Mouse (Mus musculus) ES-E14 (cell line): Measurements from ENCODE around the gene Chst3. TPM values are rescaled to one million over a fixed set of nuclear protein-coding genes. Genes with fewer than 3 reads are reported as not detected.

Experiments
- DNase-seq: peaks from one replicate; pipeline ENCODE4 v3.0.0-alpha.2; 2013; ENCODE audit warnings: low read depth, low spot score
- H3K27ac ChIP-seq: 2 replicates; pipeline ENCODE4 v1.5.1; 2012; ENCODE audit warnings: low read depth, mild to moderate bottlenecking, low read length, moderate library complexity, mixed read lengths; ENCODE audit not compliant: poor library complexity, insufficient read depth, severe bottlenecking
- H3K36me3 ChIP-seq: 2 replicates; pipeline ENCODE4 v1.6.1; 2012; ENCODE audit warnings: mild to moderate bottlenecking, low read length, moderate library complexity, mixed read lengths; ENCODE audit not compliant: control insufficient read depth, poor library complexity, insufficient read depth, severe bottlenecking
- H3K4me1 ChIP-seq, 2 experiments: fragments of 150-350 bp in 1 of 2; sonication (generic) in 1 of 2; 2 replicates each; pipeline ENCODE4 v1.6.1; 2012; ENCODE audit warnings: low read length in 2 of 2, mild to moderate bottlenecking in 1 of 2, mixed read lengths in 1 of 2; ENCODE audit not compliant: control insufficient read depth in 2 of 2, insufficient read depth in 2 of 2, poor library complexity in 1 of 2
- H3K4me3 ChIP-seq, 2 experiments: fragments of 150-350 bp in 1 of 2; sonication (generic) in 1 of 2; 2 replicates each; pipeline ENCODE4 v1.5.1; 2012; ENCODE audit warnings: low read length in 2 of 2, low read depth in 1 of 2, mild to moderate bottlenecking in 1 of 2, mixed read lengths in 1 of 2; ENCODE audit not compliant: insufficient read depth in 1 of 2, poor library complexity in 1 of 2, severe bottlenecking in 1 of 2
- H3K9ac ChIP-seq: 2 replicates; pipeline ENCODE4 v1.6.1; 2012; ENCODE audit warnings: low read depth, mild to moderate bottlenecking, low read length, mixed read lengths; ENCODE audit not compliant: poor library complexity, insufficient read depth, severe bottlenecking
- H3K9me3 ChIP-seq: fragments of 150-350 bp; sonication (generic); 2 replicates; pipeline ENCODE4 v1.6.1; 2012; ENCODE audit warnings: low read depth, mild to moderate bottlenecking, low read length; ENCODE audit not compliant: control insufficient read depth, insufficient read depth
- CHD2 ChIP-seq: IDR thresholded peaks from 2 replicates; pipeline ENCODE4 v1.6.1; 2014; ENCODE audit warnings: mild to moderate bottlenecking, low read depth, low read length, inconsistent platforms
- HCFC1 ChIP-seq: IDR thresholded peaks from 2 replicates; pipeline ENCODE4 v1.6.1; 2012; ENCODE audit warnings: low read length, inconsistent platforms, borderline replicate concordance; ENCODE audit not compliant: insufficient read depth
- MAFK ChIP-seq: IDR thresholded peaks from 2 replicates; pipeline ENCODE4 v1.6.1; 2014; ENCODE audit warnings: mild to moderate bottlenecking, low read depth, low read length, inconsistent platforms; ENCODE audit not compliant: insufficient read depth
- ZC3H11A ChIP-seq: IDR thresholded peaks from 2 replicates; pipeline ENCODE4 v1.6.1; 2012; ENCODE audit warnings: low read depth, mild to moderate bottlenecking, inconsistent platforms, low read length, borderline replicate concordance
- ZNF384 ChIP-seq: IDR thresholded peaks from 2 replicates; pipeline ENCODE4 v1.6.1; 2012; ENCODE audit warnings: low read depth, low read length, inconsistent platforms
- in situ Hi-C, 2 experiments: fragments of 600-800 bp; cut with MboI; formaldehyde crosslinking; loops; one replicate each; pipeline ENCODE4 v1.15.1; 2025; ENCODE audit warnings: low sequenced_read_pairs in 2 of 2, inconsistent platforms in 1 of 2; ENCODE audit not compliant: unreplicated experiment in 2 of 2
- total RNA-seq: library from RNA; depleted of rRNA; stranded (reverse); fragments of 300-350 nt; gene quantifications from 2 replicates; pipeline ENCODE4 v1.2.3, GENCODE M21; 2012

Chst3 gene
- total RNA-seq, 1 experiment: 1.8 TPM

DNA sequence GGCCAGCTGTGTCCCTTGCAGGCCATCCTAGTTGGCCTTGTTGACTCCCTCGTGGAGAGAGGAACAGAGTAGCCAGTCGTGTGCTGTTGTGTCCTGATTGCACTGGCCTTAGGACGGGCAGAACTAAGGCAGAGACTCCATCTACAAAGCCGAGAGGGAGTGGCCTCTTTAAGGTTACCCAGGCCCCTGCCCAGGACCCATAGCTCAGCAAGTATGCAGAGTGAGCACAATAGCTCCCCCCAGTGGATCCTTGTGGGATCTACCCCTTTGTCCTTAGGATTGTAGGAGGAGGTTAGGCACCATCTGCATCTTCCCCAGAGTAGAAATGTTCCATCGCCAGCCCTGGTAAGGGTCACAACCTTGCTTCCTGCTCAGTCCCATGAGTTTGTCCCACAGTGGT is 27.5 kb upstream of the Chst3 start:
- no peaks in the 10 kb centered on the region for H3K36me3 ChIP-seq
- no peak overlapping the region for H3K9ac ChIP-seq
- no peak overlapping the region for H3K4me3 ChIP-seq
- no peaks in the 10 kb centered on the region for H3K9me3 ChIP-seq
- peak; percentile 93 for DNase-seq
- H3K27ac ChIP-seq: no peak overlapping the region
- in situ Hi-C loops: no loop called here
- TF ChIP-seq ZC3H11A (0 out of 2 replicates have a peak, but pooled peaks have one; percentile 17), MAFK (peak; percentile 80), ZNF384 (no peak)
- H3K4me1 ChIP-seq: peaks cover 0 to 7% of the 10 kb centered on the region in 2 experiments; a peak in 1 of 4 replicates

DNA sequence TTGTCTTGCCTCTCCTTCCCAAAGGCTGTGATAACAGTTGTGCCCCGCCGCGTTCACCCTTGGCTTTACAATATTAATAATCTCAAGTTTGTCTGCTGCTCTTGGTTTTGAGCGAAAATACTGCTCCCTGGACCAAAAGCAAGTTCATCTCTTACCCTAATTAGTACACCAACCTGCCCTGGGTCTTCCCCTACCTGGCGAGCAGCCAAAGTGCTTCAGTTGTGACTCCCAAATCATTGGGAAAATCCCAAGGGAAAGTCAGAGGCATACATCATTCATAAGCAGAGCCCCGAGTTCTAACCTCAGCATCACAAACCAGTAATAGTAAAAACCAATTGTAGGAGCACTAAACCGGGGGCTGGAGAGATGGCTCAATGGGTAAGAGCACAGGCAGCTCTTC is 26.6 kb upstream of the Chst3 start:
- Histone ChIP-seq H3K36me3 (no peaks in the 10 kb centered on the region), H3K9me3 (no peaks in the 10 kb centered on the region), H3K27ac (no peak overlapping the region), H3K4me3 (no peak overlapping the region), H3K4me1 (peaks cover 0 to 6% of the 10 kb centered on the region in 2 experiments; a peak in 1 of 4 replicates), H3K9ac (no peak overlapping the region)
- in situ Hi-C loops: no loop called here
- no peak for DNase-seq
- no peak for TF ChIP-seq ZNF384
- no peak for TF ChIP-seq MAFK
- TF ChIP-seq HCFC1: no peak
- TF ChIP-seq ZC3H11A: no peak
- TF ChIP-seq CHD2: no peak

DNA sequence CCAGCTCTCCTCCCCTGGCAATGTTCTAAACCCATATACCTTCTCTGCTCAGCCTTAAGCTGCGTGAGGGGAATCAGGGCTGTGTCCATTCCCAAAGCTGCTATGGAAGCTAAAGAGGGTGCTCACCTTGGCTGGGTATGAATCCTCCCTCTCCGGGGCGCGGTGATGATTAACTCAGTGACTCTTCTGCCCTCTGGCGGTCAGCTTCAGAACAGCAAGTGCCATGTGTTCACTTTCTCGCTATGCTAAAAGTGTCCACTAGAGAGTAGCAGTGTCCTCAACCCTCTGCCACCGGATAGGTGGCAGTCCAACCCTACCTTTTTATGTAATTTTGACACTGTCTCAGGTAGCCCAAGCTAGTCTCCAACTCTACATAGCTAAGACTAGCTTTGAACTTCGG is 26.0 kb upstream of the Chst3 start:
- H3K4me1 ChIP-seq: peaks cover 0 to 4% of the 10 kb centered on the region in 2 experiments; a peak in 1 of 4 replicates
- no peak overlapping the region for H3K27ac ChIP-seq
- H3K9ac ChIP-seq: no peak overlapping the region
- no peak overlapping the region for H3K4me3 ChIP-seq
- no peaks in the 10 kb centered on the region for H3K9me3 ChIP-seq
- in situ Hi-C loops: no loop called here
- peak; percentile 93 for DNase-seq
- H3K36me3 ChIP-seq: no peaks in the 10 kb centered on the region
- TF ChIP-seq ZNF384 (no peak), ZC3H11A (peak; percentile 89; the same call in 1 of the 2 replicates), MAFK (no peak), HCFC1 (peak; percentile 53; the same call in 1 of the 2 replicates), CHD2 (no peak)

DNA sequence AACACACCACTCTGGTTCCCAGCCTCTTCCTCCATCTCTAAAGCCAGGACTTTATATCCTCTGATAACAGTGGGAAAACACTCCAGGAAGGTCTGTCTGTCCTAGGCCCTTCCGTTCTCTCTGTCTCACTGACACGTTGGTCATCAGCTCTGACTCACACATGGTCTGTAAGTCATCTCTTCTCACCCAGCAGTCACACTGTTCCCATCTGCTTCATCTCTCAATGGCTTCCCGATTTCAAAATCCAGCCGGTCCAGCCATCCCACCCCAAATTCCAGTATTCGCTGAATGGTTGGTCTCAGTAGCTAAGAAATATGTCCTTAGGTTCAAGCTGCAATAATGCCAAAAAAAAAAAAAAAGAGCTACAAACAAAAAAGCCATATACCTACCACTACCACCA is 24.9 kb upstream of the Chst3 start:
- DNase-seq: no peak
- no peak overlapping the region for H3K27ac ChIP-seq
- in situ Hi-C loops: no loop called here
- H3K4me3 ChIP-seq: no peak overlapping the region
- H3K9me3 ChIP-seq: no peaks in the 10 kb centered on the region
- no peaks in the 10 kb centered on the region for H3K36me3 ChIP-seq
- no peak for TF ChIP-seq ZC3H11A
- no peak for TF ChIP-seq ZNF384
- TF ChIP-seq MAFK: no peak
- no peak for TF ChIP-seq HCFC1
- no peak for TF ChIP-seq CHD2
- H3K9ac ChIP-seq: no peak overlapping the region
- peaks cover 2 to 8% of the 10 kb centered on the region in 2 experiments; a peak in 1 of 4 replicates for H3K4me1 ChIP-seq

DNA sequence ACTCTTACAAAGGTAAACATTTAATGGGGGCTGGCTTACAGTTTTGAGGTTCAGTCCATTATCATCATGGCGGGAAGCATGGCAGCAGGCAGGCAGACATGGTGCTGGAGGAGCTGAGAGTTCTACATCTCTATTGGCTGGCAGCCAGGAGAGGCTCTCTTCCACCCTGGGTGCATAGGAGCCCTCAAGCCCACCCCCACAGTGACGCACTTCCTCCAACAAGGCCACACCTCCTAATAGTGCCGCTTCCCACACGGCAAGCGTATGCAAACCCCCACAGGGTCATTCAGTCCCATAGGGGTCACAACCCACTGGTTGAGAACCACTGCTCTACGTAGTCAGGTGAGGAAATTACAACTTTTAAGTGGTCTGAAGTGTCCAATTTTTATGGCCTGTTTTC is 21.4 kb upstream of the Chst3 start:
- peak overlapping the region; percentile 60 to 92 for H3K4me3 ChIP-seq
- H3K27ac ChIP-seq: no peak overlapping the region
- TF ChIP-seq MAFK (no peak), HCFC1 (no peak), CHD2 (peak; percentile 70; the same call in 1 of the 2 replicates), ZC3H11A (no peak)
- H3K9me3 ChIP-seq: no peaks in the 10 kb centered on the region
- in situ Hi-C loops: no loop called here
- DNase-seq: peak; percentile 80
- H3K36me3 ChIP-seq: peaks cover 3% of the 10 kb centered on the region
- peak overlapping the region; percentile 56; the same call in 1 of the 2 replicates for H3K9ac ChIP-seq
- H3K4me1 ChIP-seq: peaks cover 2 to 5% of the 10 kb centered on the region in 2 experiments; a peak in 1 of 4 replicates
